Mouse (Mus musculus) heart, embryonic 14.5 days (tissue): ENCODE data around the gene Fnip2. TPM values are rescaled to one million over a fixed set of nuclear protein-coding genes. Genes with fewer than 3 reads are reported as not detected.

ENCODE experiments used
- ATAC-seq: fragments of 200-750 bp; cut with Nextera tagmentation; 2 replicates; pipeline ENCODE4 v1.8.0; 2017; ENCODE audit warnings: low read depth, moderate TSS enrichment; ENCODE audit not compliant: insufficient number of reproducible peaks, insufficient read depth, low FRiP score
- H3K27ac ChIP-seq, 2 experiments: fragments of 200-500 bp in 1 of 2; fragments of 300-500 bp in 1 of 2; sonication (generic) in 1 of 2; replicated peaks in 1 of 2; 2 replicates each; pipeline ENCODE4 v1.5.1; 2012 to 2014; ENCODE audit warnings: low read depth in 2 of 2, low read length in 2 of 2, control low read depth in 1 of 2, mild to moderate bottlenecking in 1 of 2, mixed read lengths in 1 of 2; ENCODE audit not compliant: control insufficient read depth in 1 of 2, insufficient read depth in 1 of 2
- H3K27me3 ChIP-seq: fragments of 300-500 bp; sonication (generic); 2 replicates; pipeline ENCODE4 v1.6.1; 2014; ENCODE audit warnings: mild to moderate bottlenecking, low read length, control low read depth; ENCODE audit not compliant: control insufficient read depth, insufficient read depth
- H3K36me3 ChIP-seq: fragments of 300-500 bp; sonication (generic); 2 replicates; pipeline ENCODE4 v1.6.1; 2014; ENCODE audit warnings: mild to moderate bottlenecking, control low read depth, low read length, mixed read lengths; ENCODE audit not compliant: control insufficient read depth, insufficient read depth
- H3K4me1 ChIP-seq, 2 experiments: fragments of 200-500 bp in 1 of 2; fragments of 300-500 bp in 1 of 2; sonication (generic) in 1 of 2; 2 replicates each; pipeline ENCODE4 v1.6.1; 2012 to 2014; ENCODE audit warnings: low read length in 2 of 2, control low read depth in 1 of 2, mixed read lengths in 1 of 2; ENCODE audit not compliant: control insufficient read depth in 2 of 2, insufficient read depth in 2 of 2
- H3K4me2 ChIP-seq: fragments of 300-500 bp; sonication (generic); 2 replicates; pipeline ENCODE4 v1.6.1; 2014; ENCODE audit warnings: mild to moderate bottlenecking, low read length
- H3K4me3 ChIP-seq, 2 experiments: fragments of 200-500 bp in 1 of 2; fragments of 300-500 bp in 1 of 2; sonication (generic) in 1 of 2; 2 replicates each; pipeline ENCODE4 v1.5.1; 2012 to 2014; ENCODE audit warnings: low read length in 2 of 2, mild to moderate bottlenecking in 2 of 2, control low read depth in 1 of 2, low read depth in 1 of 2, moderate library complexity in 1 of 2; ENCODE audit not compliant: control insufficient read depth in 1 of 2, insufficient read depth in 1 of 2
- H3K9ac ChIP-seq: fragments of 300-500 bp; sonication (generic); 2 replicates; pipeline ENCODE4 v1.6.1; 2014; ENCODE audit warnings: mild to moderate bottlenecking, low read length
- H3K9me3 ChIP-seq: fragments of 300-500 bp; sonication (generic); 2 replicates; pipeline ENCODE4 v1.6.1; 2016; ENCODE audit warnings: low read length, control low read depth; ENCODE audit not compliant: control insufficient read depth
- WGBS: fragments of 180-500 bp; shearing (Covaris S2); extraction: QIAGEN DNeasy Blood & Tissue Kit; methylation state at CpG from one replicate; pipeline ENCODE4 v1.1.7; 2014; 5-methylcytosine and 5-hydroxymethylcytosine counted together
- polyA plus RNA-seq: library from polyadenylated mRNA; unstranded; fragments of >200 nt; fragmentation: Nextera tagmentation; extraction: Ambion mirVana; gene quantifications from 2 replicates; pipeline ENCODE4 v1.2.1, GENCODE M21; 2014

Gene Fnip2
- polyA plus RNA-seq, 1 experiment from 2014 or later: 4.3 TPM

GRCm38 (mm10) chr3:79561784-79562715 lies 5.5 kb downstream of the Fnip2 start:
- 83% methylated on average over 10 of the region's 10 CpGs for WGBS

GRCm38 (mm10) chr3:79560555-79560954 lies 7.0 kb downstream of the Fnip2 start:
- H3K4me2 ChIP-seq: no peak overlapping the region
- H3K27me3 ChIP-seq: no peaks in the 10 kb centered on the region
- 92% methylated on average over 6 of the region's 6 CpGs for WGBS
- H3K9ac ChIP-seq: no peak overlapping the region
- peaks cover 2 to 3% of the 10 kb centered on the region in 2 experiments; a peak in 3 of 4 replicates for H3K4me1 ChIP-seq
- H3K27ac ChIP-seq: no peak overlapping the region
- no peaks in the 10 kb centered on the region for H3K36me3 ChIP-seq
- ATAC-seq: no peak
- no peak overlapping the region for H3K4me3 ChIP-seq
- no peaks in the 10 kb centered on the region for H3K9me3 ChIP-seq

More at GRCm38 (mm10) chr3:79561784-79562715, 5.5 kb downstream of the Fnip2 start:
- Histone ChIP-seq H3K4me3 (no peak overlapping the region), H3K9ac (no peak overlapping the region), H3K27me3 (no peaks in the 10 kb centered on the region), H3K36me3 (no peaks in the 10 kb centered on the region), H3K4me1 (peaks cover 4 to 10% of the 10 kb centered on the region in 2 experiments), H3K9me3 (no peaks in the 10 kb centered on the region), H3K27ac (no peak overlapping the region), H3K4me2 (no peak overlapping the region)
- ATAC-seq: no peak

- Histone ChIP-seq H3K4me2 (0 out of 2 replicates have a peak overlapping the region, but pooled peaks have one; percentile 8), H3K4me1 (peaks cover 0 to under 1% of the 10 kb centered on the region in 2 experiments; a peak in 2 of 4 replicates), H3K27me3 (no peaks in the 10 kb centered on the region), H3K9ac (no peak overlapping the region), H3K27ac (peak overlapping the region; percentile 54 to 60; a peak in 3 of 4 replicates), H3K4me3 (no peak overlapping the region), H3K9me3 (no peaks in the 10 kb centered on the region), H3K36me3 (no peaks in the 10 kb centered on the region)
- 71% methylated on average over 5 of the region's 5 CpGs for WGBS
- ATAC-seq: no peak
These were observed 7.9 kb downstream of the Fnip2 start for GRCm38 (mm10) chr3:79559773-79560045.

- H3K27ac ChIP-seq: peak overlapping the region; percentile 54 to 60
- no peak for ATAC-seq
- H3K4me1 ChIP-seq: no peaks in the 10 kb centered on the region; a peak in 1 of 4 replicates
- no peaks in the 10 kb centered on the region for H3K27me3 ChIP-seq
- WGBS: 65% methylated on average over 9 of the region's 9 CpGs
- H3K9me3 ChIP-seq: no peaks in the 10 kb centered on the region
- H3K9ac ChIP-seq: no peak overlapping the region
- no peaks in the 10 kb centered on the region for H3K36me3 ChIP-seq
- H3K4me3 ChIP-seq: no peak overlapping the region
- 0 out of 2 replicates have a peak overlapping the region, but pooled peaks have one; percentile 8 for H3K4me2 ChIP-seq
These were observed 8.4 kb downstream of the Fnip2 start for GRCm38 (mm10) chr3:79559021-79559772.

- Histone ChIP-seq H3K36me3 (no peaks in the 10 kb centered on the region), H3K4me1 (peaks cover 2 to 6% of the 10 kb centered on the region in 2 experiments; a peak in 3 of 4 replicates), H3K4me2 (no peak overlapping the region), H3K9ac (no peak overlapping the region), H3K27ac (no peak overlapping the region), H3K27me3 (no peaks in the 10 kb centered on the region), H3K4me3 (no peak overlapping the region), H3K9me3 (no peaks in the 10 kb centered on the region)
- no peak; the same call in 1 of the 2 replicates for ATAC-seq
- WGBS: 70% methylated on average over 6 of the region's 6 CpGs
These were observed 12.5 kb downstream of the Fnip2 start for GRCm38 (mm10) chr3:79555061-79555460.

GRCm38 (mm10) chr3:79553779-79554178 lies 13.8 kb downstream of the Fnip2 start:
- H3K36me3 ChIP-seq: no peaks in the 10 kb centered on the region
- H3K9me3 ChIP-seq: no peaks in the 10 kb centered on the region
- 94% methylated on average over 3 of the region's 3 CpGs for WGBS
- no peak overlapping the region for H3K4me2 ChIP-seq
- peaks cover 6 to 12% of the 10 kb centered on the region in 2 experiments; a peak in 3 of 4 replicates for H3K4me1 ChIP-seq
- no peaks in the 10 kb centered on the region for H3K27me3 ChIP-seq
- no peak overlapping the region for H3K4me3 ChIP-seq
- H3K9ac ChIP-seq: no peak overlapping the region
- no peak overlapping the region for H3K27ac ChIP-seq
- no peak for ATAC-seq

- H3K27ac ChIP-seq: 0 out of 4 replicates have a peak overlapping the region, but pooled peaks of 1 of the 2 experiments have one; percentile 19
- no peak for ATAC-seq
- H3K4me1 ChIP-seq: peaks cover 6 to 12% of the 10 kb centered on the region in 2 experiments; a peak in 3 of 4 replicates
- no peak overlapping the region for H3K4me2 ChIP-seq
- no peaks in the 10 kb centered on the region for H3K27me3 ChIP-seq
- no peak overlapping the region for H3K4me3 ChIP-seq
- H3K9ac ChIP-seq: no peak overlapping the region; the same call in 1 of the 2 replicates
- H3K36me3 ChIP-seq: no peaks in the 10 kb centered on the region
- WGBS: 80% methylated on average over 10 of the region's 10 CpGs
- no peaks in the 10 kb centered on the region for H3K9me3 ChIP-seq
These were observed 15.6 kb downstream of the Fnip2 start for GRCm38 (mm10) chr3:79551826-79552552.
